Mouse (Mus musculus) heart, adult 2 months (tissue): ENCODE data around the gene Caml. TPM values are rescaled to one million over a fixed set of nuclear protein-coding genes. Genes with fewer than 3 reads are reported as not detected.

Source experiments
- DNase-seq, 2 experiments: peaks; one replicate each; pipeline ENCODE4 v3.0.0; 2021
- H3K27ac ChIP-seq: fragments of 200-600 bp; 2 replicates; pipeline ENCODE4 v1.8.1; 2022
- H3K27me3 ChIP-seq: fragments of 200-500 bp; 2 replicates; pipeline ENCODE4 v1.6.1; 2012; ENCODE audit warnings: mild to moderate bottlenecking, low read length, inconsistent platforms, mixed read lengths; ENCODE audit not compliant: control insufficient read depth, insufficient read depth
- H3K36me3 ChIP-seq: fragments of 200-500 bp; 2 replicates; pipeline ENCODE4 v1.6.1; 2012; ENCODE audit warnings: low read length, inconsistent platforms; ENCODE audit not compliant: control insufficient read depth, insufficient read depth
- H3K4me1 ChIP-seq: fragments of 200-500 bp; 2 replicates; pipeline ENCODE4 v1.6.1; 2011; ENCODE audit warnings: low read length; ENCODE audit not compliant: control insufficient read depth, insufficient read depth
- H3K4me3 ChIP-seq: fragments of 200-600 bp; 2 replicates; pipeline ENCODE4 v1.8.1; 2022
- H3K79me2 ChIP-seq: fragments of 200-500 bp; replicated peaks from 2 replicates; pipeline ENCODE4 v1.6.1; 2012; ENCODE audit warnings: mild to moderate bottlenecking, inconsistent platforms, low read length, moderate library complexity, mixed read lengths; ENCODE audit not compliant: control insufficient read depth, insufficient read depth
- H3K9ac ChIP-seq: fragments of 200-500 bp; 2 replicates; pipeline ENCODE4 v1.6.1; 2012; ENCODE audit warnings: low read depth, mild to moderate bottlenecking, control low read depth, inconsistent platforms, low read length, mixed read lengths
- CTCF ChIP-seq: fragments of 200-600 bp; IDR thresholded peaks from 2 replicates; pipeline ENCODE4 v1.8.1; 2022; ENCODE audit warnings: antibody characterized with exemption, mild to moderate bottlenecking, moderate library complexity
- EP300 ChIP-seq: fragments of 200-500 bp; IDR thresholded peaks from 2 replicates; pipeline ENCODE4 v1.6.1; 2011; ENCODE audit warnings: low read depth, low read length, control low read depth; ENCODE audit not compliant: insufficient read depth
- POLR2A ChIP-seq: fragments of 200-500 bp; IDR thresholded peaks from 2 replicates; pipeline ENCODE4 v1.6.1; 2011; ENCODE audit warnings: mild to moderate bottlenecking, low read depth, low read length, control low read depth; ENCODE audit not compliant: insufficient read depth
- WGBS: fragments of 180-500 bp; shearing (Covaris S2); methylation state at CpG from one replicate; pipeline ENCODE4 v1.1.7; 2018; 5-methylcytosine and 5-hydroxymethylcytosine counted together
- intact Hi-C: fragments of 180-260 bp; cut with DNase I; formaldehyde crosslinking; loops from one replicate; pipeline ENCODE4 v1.15.1; 2025
- polyA plus RNA-seq: library from polyadenylated mRNA; depleted of rRNA; stranded (reverse); fragments of >200 nt; gene quantifications from 2 replicates; pipeline ENCODE4 v1.2.3, GENCODE M21; 2012
- total RNA-seq, 2 experiments: library from RNA; stranded (reverse); gene quantifications; 2 replicates each; pipeline ENCODE4 v1.2.3; 2021

The Caml gene
- total and polyA plus RNA-seq, 3 experiments: 10.4 to 11.7 (median 10.9) TPM

DNA sequence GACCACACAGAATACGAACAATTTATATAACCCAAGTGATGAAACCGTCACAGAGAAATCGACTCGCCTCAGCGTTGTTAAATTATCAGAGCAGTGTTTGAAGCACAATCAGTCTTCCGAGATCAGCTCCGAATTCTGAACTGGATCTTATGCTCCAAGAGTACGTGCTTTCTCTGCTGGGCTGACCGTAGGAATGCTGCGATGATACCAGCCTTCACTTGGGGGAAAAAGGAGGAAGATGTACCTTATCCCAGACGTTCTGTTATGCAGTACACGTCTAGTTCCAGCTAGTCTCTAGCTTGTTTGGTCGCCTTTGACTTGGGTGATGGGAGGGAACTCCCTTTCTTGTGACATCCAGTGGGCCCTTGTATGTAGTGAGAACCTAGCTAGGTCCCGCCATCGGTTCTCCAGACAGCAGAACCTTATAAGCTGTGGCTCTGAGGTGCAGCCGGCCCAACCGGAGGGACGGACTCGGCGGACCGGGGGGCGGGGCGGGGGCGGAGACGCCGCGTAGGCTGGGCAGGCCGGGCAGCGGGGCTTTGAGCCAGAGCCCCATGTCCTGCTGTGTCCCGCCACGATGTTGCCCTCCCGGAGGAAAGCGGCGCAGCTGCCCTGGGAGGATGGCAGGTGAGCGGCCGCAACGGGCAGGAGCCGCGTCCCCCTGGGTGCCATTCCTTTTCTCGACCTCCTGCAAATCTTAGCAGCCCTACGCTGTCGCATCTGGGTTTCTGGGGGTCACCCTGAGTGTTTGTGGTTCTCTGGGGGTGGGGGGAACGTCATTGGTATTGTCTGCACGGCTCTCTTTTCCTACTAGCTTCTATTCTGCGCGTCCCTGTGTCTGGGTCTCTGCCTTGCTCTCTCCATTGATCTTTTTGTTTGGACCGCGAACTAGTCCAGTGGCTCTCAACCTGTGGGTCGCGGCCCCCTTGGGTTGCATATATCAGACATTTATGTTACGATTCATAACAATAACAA is 23.0 kb upstream of the Caml start, which contains the start of gene B4galt7:
Gene B4galt7 (plus strand): TSS at position 331 of the 975 bp plus-strand sequence.
- Histone ChIP-seq H3K27me3 (no peaks in the 10 kb centered on the region), H3K27ac (peak within 1 kb of the TSS; percentile 74), H3K79me2 (no peaks in the 10 kb centered on the region), H3K4me1 (peaks cover 3% of the 10 kb centered on the region), H3K36me3 (no peaks in the 10 kb centered on the region; the same call in 1 of the 2 replicates), H3K4me3 (peak within 1 kb of the TSS; percentile 97), H3K9ac (peak within 1 kb of the TSS; percentile 88)
- WGBS: 7% methylated on average over 50 of the region's 51 CpGs
- TF ChIP-seq POLR2A (peak; percentile 64; the same call in 1 of the 2 replicates), CTCF (no peak), EP300 (0 out of 2 replicates have a peak, but pooled peaks have one; percentile 19)
- DNase-seq: peak; percentile 89 to 96
- intact Hi-C loops: loop anchor here (2.0 kb wide), 2 partner anchors 23 to 127 kb away; partner anchors contain the start of genes Caml and Pcbd2

DNA sequence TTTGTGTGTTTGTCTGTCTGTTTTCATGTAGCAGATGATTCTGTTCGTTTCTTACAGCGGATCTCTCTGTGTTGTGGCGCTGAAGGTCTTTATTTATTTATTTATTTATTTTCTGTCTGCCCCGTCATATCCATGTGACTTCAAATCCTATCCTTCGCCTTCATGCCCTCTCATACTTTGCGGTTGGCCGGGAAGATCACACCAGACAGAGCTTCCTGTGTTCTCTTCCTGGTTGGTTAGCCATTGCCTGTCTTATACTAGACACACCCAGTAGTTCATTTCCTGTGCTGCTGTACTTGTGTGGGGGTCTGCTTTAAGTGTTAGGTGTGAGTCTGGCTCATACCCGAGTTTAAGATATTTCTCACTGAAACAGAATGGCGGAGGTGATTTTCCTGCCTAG is 22.1 kb upstream of the Caml start:
- Histone ChIP-seq H3K4me1 (peaks cover 3% of the 10 kb centered on the region), H3K27ac (peak overlapping the region; percentile 74; the same call in 1 of the 2 replicates), H3K4me3 (peak overlapping the region; percentile 97), H3K79me2 (no peaks in the 10 kb centered on the region), H3K36me3 (no peaks in the 10 kb centered on the region; the same call in 1 of the 2 replicates), H3K27me3 (no peaks in the 10 kb centered on the region), H3K9ac (peak overlapping the region; percentile 88)
- DNase-seq: peak in 1 of 2 experiments; percentile 20
- intact Hi-C loops: loop anchor here (1.0 to 2.0 kb wide), 3 partner anchors 22 to 126 kb away; partner anchors contain the start of genes Caml and Pcbd2
- no peak for TF ChIP-seq CTCF
- TF ChIP-seq EP300: no peak
- no peak for TF ChIP-seq POLR2A
- 7% methylated on average over 9 of the region's 9 CpGs for WGBS

- Histone ChIP-seq H3K79me2 (no peaks in the 10 kb centered on the region), H3K27me3 (no peaks in the 10 kb centered on the region), H3K4me3 (no peak overlapping the region), H3K36me3 (no peaks in the 10 kb centered on the region), H3K27ac (no peak overlapping the region), H3K9ac (no peak overlapping the region), H3K4me1 (peaks cover 3% of the 10 kb centered on the region)
- 0 out of 2 replicates have a peak, but pooled peaks have one; percentile 55 for TF ChIP-seq EP300
- no peak for TF ChIP-seq POLR2A
- intact Hi-C loops: loop anchor here (1.0 to 2.0 kb wide), 3 partner anchors 21 to 125 kb away; partner anchors contain the start of genes Caml and Pcbd2
- 3% methylated on average over 3 of the region's 3 CpGs for WGBS
- peak; percentile 67 to 89 for DNase-seq
Observed at GRCm38 (mm10) chr13:55601611-55602010, 21.2 kb upstream of the Caml start.

GRCm38 (mm10) chr13:55604606-55605005 is 18.2 kb upstream of the Caml start:
- TF ChIP-seq EP300: no peak
- no peak for TF ChIP-seq POLR2A
- no peak for TF ChIP-seq CTCF
- no peaks in the 10 kb centered on the region for H3K27me3 ChIP-seq
- H3K36me3 ChIP-seq: no peaks in the 10 kb centered on the region
- no peaks in the 10 kb centered on the region for H3K79me2 ChIP-seq
- WGBS: 93% methylated on average over 3 of the region's 3 CpGs
- H3K27ac ChIP-seq: no peak overlapping the region
- H3K9ac ChIP-seq: no peak overlapping the region
- intact Hi-C loops: no loop called here
- no peak overlapping the region for H3K4me3 ChIP-seq
- H3K4me1 ChIP-seq: peaks cover 1% of the 10 kb centered on the region
- DNase-seq: no peak

DNA sequence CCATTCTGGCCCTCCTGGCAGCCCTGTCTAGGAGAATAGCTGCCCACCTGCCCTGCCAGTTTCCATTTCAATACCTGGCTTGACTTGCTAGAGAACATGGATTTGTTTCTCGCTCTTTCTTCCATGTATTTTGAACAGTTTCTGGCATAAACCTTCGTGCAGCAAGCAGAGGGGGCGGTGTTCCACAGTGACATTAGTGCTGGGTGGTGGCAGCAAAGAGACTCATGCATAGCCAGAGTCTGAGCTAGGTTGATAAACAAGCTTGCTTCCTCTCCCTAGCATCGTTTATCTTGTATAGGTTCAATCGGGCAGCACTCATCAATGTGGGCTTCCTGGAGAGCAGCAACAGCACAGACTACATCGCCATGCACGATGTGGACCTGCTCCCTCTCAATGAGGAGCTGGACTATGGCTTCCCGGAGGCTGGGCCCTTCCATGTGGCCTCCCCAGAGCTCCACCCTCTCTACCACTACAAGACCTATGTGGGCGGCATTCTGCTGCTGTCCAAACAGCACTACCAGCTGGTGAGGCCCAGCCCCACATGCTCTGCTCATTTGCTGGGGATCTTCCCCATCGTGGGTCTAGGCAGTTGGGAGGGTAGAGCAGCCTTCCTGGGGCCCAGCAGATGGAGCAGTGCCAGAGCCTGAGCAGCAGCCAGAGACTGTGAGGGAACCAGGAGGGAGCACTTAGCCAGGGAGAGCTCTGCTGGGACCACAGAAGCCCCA is 15.7 kb upstream of the Caml start:
- DNase-seq: no peak
- intact Hi-C loops: no loop called here
- Histone ChIP-seq H3K4me3 (no peak overlapping the region), H3K79me2 (no peaks in the 10 kb centered on the region), H3K9ac (no peak overlapping the region), H3K27ac (no peak overlapping the region), H3K4me1 (peaks cover 2% of the 10 kb centered on the region; the same call in 1 of the 2 replicates), H3K36me3 (no peaks in the 10 kb centered on the region), H3K27me3 (no peaks in the 10 kb centered on the region)
- 81% methylated on average over 10 of the region's 10 CpGs for whole genome bisulfite sequencing
- no peak for TF ChIP-seq POLR2A
- no peak for TF ChIP-seq EP300
- no peak for TF ChIP-seq CTCF
